Mouse (Mus musculus): ENCODE measurements around the gene Lsm6. TPM values are rescaled to one million over a fixed set of nuclear protein-coding genes. Genes with fewer than 3 reads are reported as not detected.
A peak's percentile ranks its signal among the peaks of the same experiment; 100 is the strongest.

Gene Lsm6
- 79.3 and 105 TPM in 2 replicates for polyA plus RNA-seq (2011; ENCODE audit: insufficient read depth, insufficient read length, low read depth, missing spikeins)

DNA sequence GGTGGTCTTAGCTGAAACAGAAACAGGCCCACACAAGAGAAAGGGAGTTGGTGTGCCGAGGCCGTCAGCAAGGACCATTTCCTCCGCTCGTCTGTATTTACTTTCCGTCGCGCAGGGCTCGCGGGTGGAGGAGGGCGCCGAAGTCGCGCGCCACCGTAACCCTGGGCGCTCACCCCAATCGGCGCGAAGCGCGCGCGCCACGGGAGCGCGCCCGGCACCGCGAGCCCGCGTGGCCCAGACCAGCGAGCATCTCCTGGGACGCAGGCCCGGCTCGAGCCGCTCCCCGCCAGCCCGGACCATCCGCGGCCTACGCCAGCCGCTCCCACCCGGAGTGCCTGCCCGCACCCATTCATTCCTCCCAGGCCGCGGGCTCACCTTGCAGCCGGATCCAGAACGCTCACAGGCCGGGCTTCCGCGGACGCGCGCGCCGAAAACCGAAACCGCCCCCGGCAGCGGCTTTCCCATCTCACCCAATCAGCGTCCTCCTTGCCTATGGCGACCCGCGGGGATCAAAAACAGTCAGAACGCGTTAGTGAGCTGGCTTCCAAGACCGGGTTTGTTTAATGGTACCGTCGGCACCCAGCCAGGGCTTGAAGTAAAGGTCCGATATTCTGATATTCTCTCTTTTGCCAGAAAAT, at the start of gene Lsm6:
Gene Lsm6 (minus strand): TSS at position 468 of the 638 bp plus-strand sequence.
- Histone ChIP-seq H3K27ac (ENCODE audit: insufficient read depth, low read length) (no peak within 1 kb of the TSS), H3K4me1 (ENCODE audit: control insufficient read depth, insufficient read depth, low read length) (no peaks in the 10 kb centered on the region), H3K27me3 (ENCODE audit: control insufficient read depth, insufficient read depth, low read length, poor library complexity, severe bottlenecking) (no peaks in the 10 kb centered on the region), H3K4me3 (ENCODE audit: low read depth, low read length) (peak within 1 kb of the TSS; percentile 95), H3K9ac (ENCODE audit: low read depth, poor library complexity, severe bottlenecking) (peak within 1 kb of the TSS; percentile 89), H3K36me3 (ENCODE audit: control insufficient read depth, insufficient read depth, low read length, poor library complexity, severe bottlenecking) (peaks cover 12% of the 10 kb centered on the region), H3K9me3 (replicated peaks; ENCODE audit: control insufficient read depth, insufficient read depth, low read length, poor library complexity, severe bottlenecking) (no peaks in the 10 kb centered on the region)
- 0 out of 2 replicates have a peak, but pooled peaks have one; percentile 2 for TF ChIP-seq EP300 (IDR thresholded peaks at IDR 0.05; ENCODE audit: insufficient read depth, low read depth, low read length)
- no peak for TF ChIP-seq CTCF (IDR thresholded peaks at IDR 0.05; ENCODE audit: low read depth, low read length)

DNA sequence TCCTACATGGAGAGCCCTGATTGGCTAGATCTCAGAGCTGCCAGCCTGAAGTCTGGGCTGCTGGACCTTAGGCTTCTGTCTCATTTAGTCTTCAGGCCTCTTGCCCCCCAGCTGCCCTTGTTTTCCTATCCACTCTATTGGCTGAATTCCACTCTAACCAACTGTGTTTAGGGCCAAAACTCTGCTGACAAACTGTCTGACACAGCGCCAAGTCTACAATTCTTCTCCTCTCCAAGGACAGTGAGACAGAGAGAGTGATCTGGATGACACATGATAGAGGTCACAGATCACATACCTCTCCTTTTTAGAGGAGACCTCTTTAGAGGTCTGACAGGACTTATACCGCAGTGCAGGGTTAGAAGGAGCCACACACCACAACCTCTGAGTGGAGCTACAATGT, 46.1 kb upstream of the Lsm6 start:
- no peaks in the 10 kb centered on the region for H3K4me1 ChIP-seq (ENCODE audit: control insufficient read depth, insufficient read depth, low read length)
- no peaks in the 10 kb centered on the region for H3K27me3 ChIP-seq (ENCODE audit: control insufficient read depth, insufficient read depth, low read length, poor library complexity, severe bottlenecking)
- no peaks in the 10 kb centered on the region for H3K36me3 ChIP-seq (ENCODE audit: control insufficient read depth, insufficient read depth, low read length, poor library complexity, severe bottlenecking)

GRCm38 (mm10) chr8:78863001-78863400, 42.1 kb upstream of the Lsm6 start:
- peaks cover 10% of the 10 kb centered on the region for H3K9me3 ChIP-seq (replicated peaks; ENCODE audit: control insufficient read depth, insufficient read depth, low read length, poor library complexity, severe bottlenecking)
- TF ChIP-seq POLR2A (IDR thresholded peaks at IDR 0.05; ENCODE audit: insufficient read depth, low read length) (no peak), CTCF (IDR thresholded peaks at IDR 0.05; ENCODE audit: low read depth, low read length) (no peak), EP300 (IDR thresholded peaks at IDR 0.05; ENCODE audit: insufficient read depth, low read depth, low read length) (no peak)
- H3K4me1 ChIP-seq (ENCODE audit: control insufficient read depth, insufficient read depth, low read length): no peaks in the 10 kb centered on the region
- no peak overlapping the region for H3K27ac ChIP-seq (ENCODE audit: insufficient read depth, low read length)
- no peak overlapping the region for H3K9ac ChIP-seq (ENCODE audit: low read depth, poor library complexity, severe bottlenecking)
- no peaks in the 10 kb centered on the region for H3K27me3 ChIP-seq (ENCODE audit: control insufficient read depth, insufficient read depth, low read length, poor library complexity, severe bottlenecking)
- no peaks in the 10 kb centered on the region for H3K36me3 ChIP-seq (ENCODE audit: control insufficient read depth, insufficient read depth, low read length, poor library complexity, severe bottlenecking)
- no peak overlapping the region for H3K4me3 ChIP-seq (ENCODE audit: low read depth, low read length)

More for the DNA sequence above, 46.1 kb upstream of the Lsm6 start:
- H3K9ac ChIP-seq (ENCODE audit: low read depth, poor library complexity, severe bottlenecking): no peak overlapping the region
- no peak for TF ChIP-seq POLR2A (IDR thresholded peaks at IDR 0.05; ENCODE audit: insufficient read depth, low read length)
- no peak for TF ChIP-seq EP300 (IDR thresholded peaks at IDR 0.05; ENCODE audit: insufficient read depth, low read depth, low read length)
- no peak for TF ChIP-seq CTCF (IDR thresholded peaks at IDR 0.05; ENCODE audit: low read depth, low read length)
- H3K9me3 ChIP-seq (replicated peaks; ENCODE audit: control insufficient read depth, insufficient read depth, low read length, poor library complexity, severe bottlenecking): no peaks in the 10 kb centered on the region
- H3K27ac ChIP-seq (ENCODE audit: insufficient read depth, low read length): no peak overlapping the region
- no peak overlapping the region for H3K4me3 ChIP-seq (ENCODE audit: low read depth, low read length)

DNA sequence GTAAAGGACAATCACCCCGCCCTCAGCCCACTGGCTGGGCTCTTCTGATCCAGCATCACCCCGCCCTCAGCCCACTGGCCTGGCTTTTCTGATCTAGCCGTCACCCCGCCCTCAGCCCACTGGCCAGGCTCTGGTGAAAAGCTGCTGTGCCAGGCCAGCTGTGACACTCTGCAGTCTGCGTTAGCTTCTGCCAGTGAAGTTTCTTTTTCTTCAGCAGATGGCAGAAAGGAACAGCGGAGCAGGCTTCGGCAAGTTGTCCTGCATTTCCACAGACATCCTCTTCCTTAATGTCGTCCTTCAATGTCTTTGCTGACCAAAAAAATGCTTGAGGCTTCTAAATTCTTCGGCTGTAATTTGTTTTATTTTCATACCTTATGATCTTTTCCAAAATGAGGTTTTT, 41.1 kb upstream of the Lsm6 start:
- no peaks in the 10 kb centered on the region for H3K4me1 ChIP-seq (ENCODE audit: control insufficient read depth, insufficient read depth, low read length)
- no peak overlapping the region for H3K27ac ChIP-seq (ENCODE audit: insufficient read depth, low read length)
- no peaks in the 10 kb centered on the region for H3K27me3 ChIP-seq (ENCODE audit: control insufficient read depth, insufficient read depth, low read length, poor library complexity, severe bottlenecking)
- no peaks in the 10 kb centered on the region for H3K36me3 ChIP-seq (ENCODE audit: control insufficient read depth, insufficient read depth, low read length, poor library complexity, severe bottlenecking)
- no peak overlapping the region for H3K4me3 ChIP-seq (ENCODE audit: low read depth, low read length)
- peaks cover 11% of the 10 kb centered on the region for H3K9me3 ChIP-seq (replicated peaks; ENCODE audit: control insufficient read depth, insufficient read depth, low read length, poor library complexity, severe bottlenecking)
- no peak overlapping the region for H3K9ac ChIP-seq (ENCODE audit: low read depth, poor library complexity, severe bottlenecking)
- no peak for TF ChIP-seq CTCF (IDR thresholded peaks at IDR 0.05; ENCODE audit: low read depth, low read length)
- TF ChIP-seq POLR2A (IDR thresholded peaks at IDR 0.05; ENCODE audit: insufficient read depth, low read length): no peak
- no peak for TF ChIP-seq EP300 (IDR thresholded peaks at IDR 0.05; ENCODE audit: insufficient read depth, low read depth, low read length)

DNA sequence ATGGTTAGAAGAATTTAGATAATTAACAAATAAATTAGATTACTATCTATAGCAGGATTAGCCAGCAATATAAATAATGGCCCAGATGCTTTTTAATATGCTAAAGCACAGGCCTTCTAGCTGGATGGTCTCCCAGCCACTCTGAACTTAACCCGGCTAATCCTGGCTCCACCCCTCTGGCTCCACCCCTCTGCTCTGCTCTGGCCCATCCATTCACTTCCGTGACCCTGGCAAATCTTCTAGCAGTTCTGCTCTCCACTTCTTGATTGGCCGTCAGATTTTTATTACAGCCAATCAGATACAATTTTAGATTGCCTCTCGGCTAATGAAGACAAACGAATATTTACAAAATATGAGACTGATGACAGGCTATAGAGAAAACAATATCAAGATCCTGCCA, 39.8 kb upstream of the Lsm6 start:
- TF ChIP-seq POLR2A (IDR thresholded peaks at IDR 0.05; ENCODE audit: insufficient read depth, low read length): no peak
- no peak for TF ChIP-seq EP300 (IDR thresholded peaks at IDR 0.05; ENCODE audit: insufficient read depth, low read depth, low read length)
- TF ChIP-seq CTCF (IDR thresholded peaks at IDR 0.05; ENCODE audit: low read depth, low read length): no peak
- H3K27me3 ChIP-seq (ENCODE audit: control insufficient read depth, insufficient read depth, low read length, poor library complexity, severe bottlenecking): no peaks in the 10 kb centered on the region

GRCm38 (mm10) chr8:78857421-78857820, 36.5 kb upstream of the Lsm6 start:
- TF ChIP-seq POLR2A (IDR thresholded peaks at IDR 0.05; ENCODE audit: insufficient read depth, low read length) (no peak), CTCF (IDR thresholded peaks at IDR 0.05; ENCODE audit: low read depth, low read length) (no peak), EP300 (IDR thresholded peaks at IDR 0.05; ENCODE audit: insufficient read depth, low read depth, low read length) (no peak)
- Histone ChIP-seq H3K9me3 (replicated peaks; ENCODE audit: control insufficient read depth, insufficient read depth, low read length, poor library complexity, severe bottlenecking) (peaks cover 11% of the 10 kb centered on the region), H3K4me3 (ENCODE audit: low read depth, low read length) (no peak overlapping the region), H3K27ac (ENCODE audit: insufficient read depth, low read length) (no peak overlapping the region), H3K9ac (ENCODE audit: low read depth, poor library complexity, severe bottlenecking) (no peak overlapping the region), H3K27me3 (ENCODE audit: control insufficient read depth, insufficient read depth, low read length, poor library complexity, severe bottlenecking) (no peaks in the 10 kb centered on the region; the same call in 1 of the 2 replicates), H3K4me1 (ENCODE audit: control insufficient read depth, insufficient read depth, low read length) (no peaks in the 10 kb centered on the region), H3K36me3 (ENCODE audit: control insufficient read depth, insufficient read depth, low read length, poor library complexity, severe bottlenecking) (no peaks in the 10 kb centered on the region)

More for the DNA sequence above, 39.8 kb upstream of the Lsm6 start:
- Histone ChIP-seq H3K27ac (ENCODE audit: insufficient read depth, low read length) (no peak overlapping the region), H3K9ac (ENCODE audit: low read depth, poor library complexity, severe bottlenecking) (no peak overlapping the region), H3K4me1 (ENCODE audit: control insufficient read depth, insufficient read depth, low read length) (no peaks in the 10 kb centered on the region), H3K9me3 (replicated peaks; ENCODE audit: control insufficient read depth, insufficient read depth, low read length, poor library complexity, severe bottlenecking) (peaks cover 11% of the 10 kb centered on the region), H3K4me3 (ENCODE audit: low read depth, low read length) (no peak overlapping the region), H3K36me3 (ENCODE audit: control insufficient read depth, insufficient read depth, low read length, poor library complexity, severe bottlenecking) (no peaks in the 10 kb centered on the region)

All from ES-Bruce4 (cell line).